Mouse (Mus musculus) layer of hippocampus, adult 8-10 months (tissue): ENCODE results near the gene Dock8. TPM values are rescaled to one million over a fixed set of nuclear protein-coding genes. Genes with fewer than 3 reads are reported as not detected.
A peak's percentile ranks its signal among the peaks of the same experiment; 100 is the strongest.

Experiments used
- DNase-seq, 2 experiments: peaks; one replicate each; pipeline ENCODE4 v3.0.0; 2022; ENCODE audit warnings: low spot score in 2 of 2
- total RNA-seq, 4 experiments: library from RNA; stranded (reverse); gene quantifications; 2 replicates each; pipeline ENCODE4 v1.2.4; 2022

The Dock8 gene
- total RNA-seq, 4 experiments from 2014 or later: 3.7 to 12.1 (median 7.7) TPM

DNA sequence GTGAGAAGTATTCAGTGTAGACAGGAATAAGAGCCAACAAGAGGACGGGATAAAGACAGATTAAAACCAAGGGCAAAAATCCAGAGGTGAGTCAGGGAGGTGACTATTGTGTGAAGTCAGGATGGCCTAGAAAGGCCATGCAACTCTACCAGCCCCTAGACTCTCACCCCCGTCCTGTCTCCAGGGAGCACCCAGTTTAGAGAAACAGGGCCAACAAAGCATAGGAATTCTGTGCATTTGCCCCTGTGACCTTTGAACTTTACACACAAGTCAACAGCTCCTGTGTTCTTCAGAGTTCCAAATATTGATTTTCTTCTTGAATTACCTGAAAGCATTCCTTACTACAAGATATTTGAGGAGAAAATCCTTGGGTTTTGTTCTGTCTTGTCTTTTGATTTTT lies 117.6 kb downstream of the Dock8 start:
- no peak for DNase-seq

GRCm38 (mm10) chr19:25122417-25122816 lies 123.1 kb downstream of the Dock8 start:
- DNase-seq: peak in 1 of 2 experiments; percentile 14

- DNase-seq: peak in 1 of 2 experiments; percentile 28
Measured at GRCm38 (mm10) chr19:25123031-25123430, 123.7 kb downstream of the Dock8 start.

DNA sequence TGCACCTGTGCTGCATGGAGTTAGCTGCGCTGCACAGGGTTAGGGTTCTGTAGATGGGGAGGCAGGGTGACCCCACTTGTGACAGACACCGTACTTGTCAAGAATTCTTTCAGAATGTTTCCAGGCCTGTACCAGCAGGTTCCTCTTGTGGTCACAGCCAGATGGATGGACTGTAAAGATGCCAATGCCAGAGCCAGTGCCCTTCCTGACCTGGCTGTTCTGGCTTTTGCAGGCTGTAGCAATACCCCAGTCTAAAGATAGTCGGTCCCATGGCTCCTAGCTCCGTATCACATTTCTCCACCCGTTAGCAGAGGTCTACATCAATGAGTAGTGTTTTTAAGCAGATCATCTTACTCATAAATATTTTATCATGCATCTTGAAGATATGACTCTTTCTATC lies 124.1 kb downstream of the Dock8 start:
- DNase-seq: no peak

- peak in 1 of 2 experiments; percentile 22 for DNase-seq
Measured at GRCm38 (mm10) chr19:25132322-25132721, 133.0 kb downstream of the Dock8 start.

- DNase-seq: no peak
Measured at GRCm38 (mm10) chr19:25133959-25134358, 134.6 kb downstream of the Dock8 start.

- DNase-seq: no peak
Measured at GRCm38 (mm10) chr19:25136171-25136570, 136.8 kb downstream of the Dock8 start.

GRCm38 (mm10) chr19:25137907-25138820 lies 138.8 kb downstream of the Dock8 start:
- DNase-seq: no peak

DNA sequence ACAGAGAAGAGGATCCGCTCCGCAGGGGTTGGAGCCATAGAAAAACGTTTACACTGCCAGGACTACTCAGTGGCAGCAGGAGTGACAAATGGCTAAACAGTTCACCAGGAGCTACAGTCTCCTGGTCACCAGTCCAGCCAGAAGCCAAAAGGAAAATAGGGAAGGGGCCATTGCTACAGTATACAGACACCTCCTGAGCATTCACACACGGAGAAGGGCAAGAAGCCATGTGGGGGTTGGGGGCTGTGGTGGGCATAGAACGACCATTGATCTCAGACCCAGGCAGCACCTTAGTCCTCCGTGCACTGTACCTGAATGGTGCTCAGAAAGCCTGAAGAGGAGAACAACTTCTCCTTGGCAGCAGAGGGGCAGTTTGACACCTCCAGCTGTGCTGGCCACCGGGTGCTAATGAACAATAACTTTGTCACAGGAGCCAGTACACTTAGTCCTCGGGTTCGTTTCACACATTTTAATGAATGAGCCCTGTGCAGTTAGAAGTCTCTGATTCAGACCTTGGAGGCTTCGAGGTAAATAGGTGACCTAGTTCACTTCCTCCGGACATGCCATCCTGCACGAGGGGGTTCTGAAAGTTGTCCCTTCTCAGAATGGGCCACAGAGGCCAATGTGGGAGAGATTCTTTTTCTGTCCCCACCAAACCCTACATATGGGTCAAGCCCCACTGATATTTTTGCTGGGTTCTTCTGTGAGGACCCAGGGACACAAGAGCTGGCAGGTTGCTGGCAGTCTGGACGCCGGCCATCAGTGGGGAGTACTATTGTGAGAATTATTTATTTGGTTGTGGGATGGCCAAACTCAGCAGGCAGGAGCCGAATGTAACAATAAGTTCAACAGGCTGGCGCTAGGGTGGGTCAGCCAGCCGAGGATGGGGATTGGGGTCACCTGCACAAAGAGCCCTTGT lies 145.0 kb downstream of the Dock8 start:
- DNase-seq: peak; percentile 52 to 62

GRCm38 (mm10) chr19:25145116-25145515 lies 145.8 kb downstream of the Dock8 start:
- DNase-seq: no peak

- DNase-seq: no peak
Measured at GRCm38 (mm10) chr19:25146122-25146521, 146.8 kb downstream of the Dock8 start.

DNA sequence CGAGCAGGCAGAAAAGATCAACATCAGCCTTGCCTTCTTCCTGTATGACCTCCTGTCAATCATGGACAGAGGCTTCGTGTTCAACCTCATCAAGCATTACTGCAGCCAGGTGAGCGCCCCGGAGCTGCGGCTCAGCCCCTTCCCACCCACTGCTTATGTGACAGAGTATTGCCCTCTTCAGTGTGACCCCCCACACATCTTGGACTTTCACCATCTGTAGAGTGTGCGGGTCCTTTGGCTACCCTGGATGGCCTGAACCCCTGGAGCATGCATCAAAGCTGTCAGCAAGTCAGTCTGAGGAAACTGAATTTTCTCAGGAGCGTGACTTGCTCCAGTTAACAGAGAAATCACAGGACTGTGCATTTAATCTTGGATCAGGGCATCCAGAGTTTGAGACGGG lies 150.5 kb downstream of the Dock8 start:
- DNase-seq: no peak

DNA sequence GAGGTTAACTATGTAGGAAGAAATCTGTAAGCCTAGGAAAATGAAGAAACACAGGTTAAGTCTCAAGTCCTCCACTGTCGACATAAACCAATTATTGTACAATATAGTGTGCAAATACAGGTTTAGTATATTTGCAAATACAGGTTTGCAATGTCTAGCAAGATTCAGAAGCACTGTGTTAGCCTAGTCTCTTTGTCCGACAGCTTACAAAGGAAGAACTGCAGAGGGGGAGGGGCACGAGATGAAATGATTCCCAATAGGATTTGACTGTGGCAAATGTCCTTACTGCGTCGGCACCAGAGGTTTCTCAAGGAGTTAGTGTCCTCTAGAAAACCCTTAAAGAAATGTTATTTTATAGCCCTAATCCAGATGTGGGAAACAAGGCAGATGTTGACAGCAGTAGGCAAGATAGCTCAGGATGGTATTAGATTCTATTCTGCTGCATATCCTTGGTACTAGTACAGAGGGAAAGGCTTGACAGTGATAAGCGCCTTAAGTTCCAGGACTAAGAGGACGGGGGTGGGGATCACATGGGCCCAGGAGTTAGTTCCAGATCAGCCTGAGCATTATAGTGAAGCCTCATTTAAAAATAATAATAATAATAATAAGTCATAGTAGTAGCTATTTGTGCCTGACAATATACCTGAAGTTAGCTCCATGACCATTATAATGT lies 155.3 kb downstream of the Dock8 start:
- DNase-seq: no peak

GRCm38 (mm10) chr19:25155250-25155649 lies 155.9 kb downstream of the Dock8 start:
- no peak for DNase-seq

DNA sequence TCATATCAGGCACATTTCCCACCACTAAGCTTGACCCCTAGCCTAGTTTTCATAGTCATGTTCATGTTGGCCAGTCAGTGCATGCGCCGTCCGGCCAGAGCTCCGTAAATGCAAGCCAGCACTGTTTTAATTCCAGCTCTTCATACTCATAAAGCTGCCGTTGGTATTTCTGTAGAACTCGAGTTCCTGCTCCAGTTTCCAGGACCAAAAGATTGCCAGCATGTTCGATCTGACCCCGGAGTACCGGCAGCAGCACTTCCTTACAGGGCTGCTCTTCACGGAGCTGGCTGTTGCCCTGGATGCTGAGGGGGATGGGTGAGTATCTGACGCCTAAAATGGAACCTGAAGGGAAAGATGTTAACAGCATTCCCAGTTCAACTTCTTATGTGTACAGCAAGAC lies 156.4 kb downstream of the Dock8 start:
- no peak for DNase-seq

GRCm38 (mm10) chr19:25162270-25162669 lies 162.9 kb downstream of the Dock8 start:
- DNase-seq: no peak

DNA sequence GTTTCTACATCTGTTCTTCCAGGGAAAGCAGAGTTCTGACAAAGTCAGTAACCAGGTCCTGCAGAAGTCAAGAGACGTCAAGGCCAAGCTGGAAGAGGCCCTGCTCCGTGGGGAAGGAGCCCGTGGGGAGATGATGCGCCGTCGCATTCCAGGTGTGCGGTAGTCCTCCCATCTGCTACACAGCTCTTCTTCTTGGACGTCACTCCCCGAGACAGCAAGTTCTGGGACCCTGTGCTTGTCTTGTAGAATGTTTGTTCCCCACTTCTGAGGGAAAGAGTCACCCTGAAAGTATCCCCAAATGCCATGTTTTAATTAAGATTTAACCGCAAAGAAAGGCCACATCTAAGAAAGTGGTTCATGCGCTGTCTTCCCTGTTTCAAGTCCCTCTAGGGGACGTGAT lies 164.1 kb downstream of the Dock8 start:
- DNase-seq: no peak

GRCm38 (mm10) chr19:25166412-25166811 lies 167.1 kb downstream of the Dock8 start:
- DNase-seq: no peak

- DNase-seq: no peak
Measured at GRCm38 (mm10) chr19:25171395-25171794, 172.1 kb downstream of the Dock8 start.

GRCm38 (mm10) chr19:25176746-25177145 lies 177.4 kb downstream of the Dock8 start:
- DNase-seq: no peak

DNA sequence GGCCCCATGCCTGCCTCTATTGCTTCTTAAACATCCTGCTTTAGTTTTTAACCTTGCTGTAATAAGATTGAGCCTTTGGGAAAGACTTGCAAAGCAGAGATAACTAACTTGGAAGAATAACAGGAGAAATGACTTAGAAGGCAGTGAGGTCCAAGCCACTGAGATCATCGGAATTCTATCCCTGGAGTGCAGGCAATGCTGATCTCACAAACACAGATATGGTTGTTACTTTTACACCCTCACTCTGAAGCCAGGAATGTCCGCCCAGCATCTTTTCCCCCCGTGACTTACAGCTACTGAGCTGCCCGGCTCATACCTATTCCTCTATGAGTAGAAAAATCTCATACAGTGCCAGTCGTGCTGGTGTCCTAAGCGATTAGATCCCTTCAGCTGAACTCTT lies 180.7 kb downstream of the Dock8 start:
- DNase-seq: no peak

DNA sequence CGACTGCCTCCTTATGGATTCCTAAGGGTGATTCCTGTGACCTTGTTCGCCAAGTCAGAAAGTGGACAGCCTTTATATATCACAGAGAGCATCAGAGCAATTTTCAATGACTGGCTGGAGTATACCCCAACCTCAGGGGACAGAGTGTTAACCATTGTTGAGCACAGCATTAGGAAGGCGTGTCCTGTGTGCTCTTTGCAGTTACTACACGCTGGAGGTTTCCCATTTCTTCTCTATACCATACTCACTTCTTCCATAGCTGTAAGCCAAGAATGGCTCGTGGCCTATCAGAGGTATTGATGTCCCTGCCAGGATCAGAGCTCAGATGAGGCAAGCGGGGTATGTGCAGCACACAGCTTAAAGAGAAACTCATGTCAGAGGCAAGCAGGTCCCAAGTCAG lies 181.2 kb downstream of the Dock8 start:
- DNase-seq: no peak
